Comparison of ENCODE assay signal across 9 mouse cellular contexts in genomic region chr2:103930306-103931019, GRCm38 (mm10). TPM values are rescaled to one million over a fixed set of nuclear protein-coding genes. Genes with fewer than 3 reads are reported as not detected.
A peak's percentile ranks its signal among the peaks of the same experiment; 100 is the strongest.
DNase-seq lines count a peak whose midpoint lies in the region; ATAC-seq and TF ChIP-seq lines count a peak whose summit lies in the region.
"Had no signal": no experiment of that assay in that cellular context is flagged by ENCODE, and none has a peak within 500 bp of the region (broad histone marks: within the 10 kb centered on the region; RNA-seq: fewer than 3 reads in every experiment).

No protein-coding gene starts in this region.

- WGBS in kidney, embryonic 15.5 days: 35% methylated on average over 13 of the region's 13 CpGs
- 15% methylated on average over 13 of the region's 13 CpGs for WGBS in limb, embryonic 14.5 days

- H3K9me3 ChIP-seq in kidney, embryonic 15.5 days (replicated peaks): no peaks in the 10 kb centered on the region
- H3K9me3 ChIP-seq in limb, embryonic 14.5 days (ENCODE audit: control insufficient read depth, low read length): no peaks in the 10 kb centered on the region
- H3K9me3 ChIP-seq: embryonic facial prominence, embryonic 12.5 days had no signal

- H3K27me3 ChIP-seq in kidney, embryonic 15.5 days: 0 out of 2 replicates have a peak, but pooled peaks cover 4% of the 10 kb centered on the region
- no peaks in the 10 kb centered on the region for H3K27me3 ChIP-seq in limb, embryonic 14.5 days (ENCODE audit: control insufficient read depth, insufficient read depth, low read length)
- H3K27me3 ChIP-seq: embryonic facial prominence, embryonic 12.5 days had no signal

- peak; percentile 21 for DNase-seq in kidney, adult 11 months
- DNase-seq in heart, postnatal 4 days: peak; percentile 16
- peak; percentile 65 for DNase-seq in limb, embryonic 14.5 days (ENCODE audit: low spot score)
- no peak for DNase-seq in adipocyte (ENCODE audit: low spot score)
- DNase-seq in cerebellum, adult 9-10 months: no peak
- no peak for DNase-seq in spleen, postnatal 4 days (ENCODE audit: low spot score in 2 of 2)

- no peak for ATAC-seq in kidney, embryonic 15.5 days (replicated peaks; ENCODE audit: low FRiP score)
- peak; percentile 24 for ATAC-seq in common myeloid progenitor, adult 5-6 weeks (replicated peaks; ENCODE audit: low read depth, poor library complexity, severe bottlenecking)
- peak; percentile 64; the same call in 1 of the 2 replicates for ATAC-seq in limb, embryonic 14.5 days (ENCODE audit: low FRiP score, low read depth)

- H3K9ac ChIP-seq in kidney, embryonic 15.5 days: no peak overlapping the region
- no peak overlapping the region for H3K9ac ChIP-seq in limb, embryonic 14.5 days (ENCODE audit: low read depth, low read length, severe bottlenecking)
- H3K9ac ChIP-seq: embryonic facial prominence, embryonic 12.5 days had no signal

- no peak overlapping the region for H3K27ac ChIP-seq in kidney, embryonic 15.5 days
- no peak overlapping the region for H3K27ac ChIP-seq in limb, embryonic 14.5 days (replicated peaks; ENCODE audit: low read depth, low read length)
- H3K27ac ChIP-seq: embryonic facial prominence, embryonic 12.5 days had no signal

- TF ChIP-seq POLR2A in limb, embryonic 14.5 days (IDR thresholded peaks at IDR 0.05; ENCODE audit: borderline replicate concordance, extremely low read depth, insufficient read depth, insufficient read length): no peak

- no peaks in the 10 kb centered on the region for H3K36me3 ChIP-seq in kidney, embryonic 15.5 days
- no peaks in the 10 kb centered on the region for H3K36me3 ChIP-seq in limb, embryonic 14.5 days (ENCODE audit: control insufficient read depth, insufficient read depth, low read length)
- H3K36me3 ChIP-seq: embryonic facial prominence, embryonic 12.5 days had no signal

- no peak overlapping the region for H3K4me3 ChIP-seq in kidney, embryonic 15.5 days (replicated peaks)
- H3K4me3 ChIP-seq in limb, embryonic 14.5 days (replicated peaks; ENCODE audit: low read length): no peak overlapping the region
- H3K4me3 ChIP-seq: embryonic facial prominence, embryonic 12.5 days had no signal

- peaks cover 21% of the 10 kb centered on the region for H3K4me1 ChIP-seq in kidney, embryonic 15.5 days
- peaks cover 16% of the 10 kb centered on the region for H3K4me1 ChIP-seq in limb, embryonic 14.5 days (ENCODE audit: control insufficient read depth, insufficient read depth, low read length)

- no peak overlapping the region for H3K4me2 ChIP-seq in kidney, embryonic 15.5 days
- H3K4me2 ChIP-seq in limb, embryonic 14.5 days (replicated peaks; ENCODE audit: low read depth, low read length, severe bottlenecking): no peak overlapping the region
- H3K4me2 ChIP-seq: embryonic facial prominence, embryonic 12.5 days had no signal

RNA-seq across cellular contexts. Expression of gene Lmo2, which starts 27.3 kb away (rescaled TPM):
- 32.1 and 33.3 TPM in 2 replicates for polyA plus RNA-seq in kidney, embryonic 15.5 days (2015; fragmentation: Nextera tagmentation; extraction: Ambion mirVana)
- 380 and 387 TPM in 2 replicates for total RNA-seq in common myeloid progenitor, adult 5-6 weeks (2017)
- total RNA-seq in heart, postnatal 4 days (2021): 10 to 100 TPM; 25.0 to 25.4 TPM
- 17.8 and 18.1 TPM in 2 replicates for polyA plus RNA-seq in limb, embryonic 14.5 days (2012; rRNA removed)
- 17.8 and 19.4 TPM in 2 replicates for polyA plus RNA-seq in limb, embryonic 14.5 days (2014; fragmentation: Nextera tagmentation; extraction: Ambion mirVana)

Comparison
In these comparisons a context has a peak if more than half of its experiments do, and no peak if none do; other contexts are left out.
1. DNase-seq: peak in kidney, adult 11 months (single experiment), heart, postnatal 4 days (single experiment) and limb, embryonic 14.5 days (single experiment); none in adipocyte (single experiment), cerebellum, adult 9-10 months (single experiment) and spleen, postnatal 4 days (0 of 2).
2. RNA of gene Lmo2, which starts 27.3 kb away (total RNA-seq): 380 to 387 TPM in common myeloid progenitor, adult 5-6 weeks; 25.0 to 25.4 TPM in heart, postnatal 4 days; every median in the first group is over 10 times any median in the second.